Mouse (Mus musculus): ENCODE measurements around the gene Ugdh. TPM values are rescaled to one million over a fixed set of nuclear protein-coding genes. Genes with fewer than 3 reads are reported as not detected.
A peak's percentile ranks its signal among the peaks of the same experiment; 100 is the strongest.

The Ugdh gene
- polyA plus RNA-seq, 1 experiment from 2014 or later: 41.1 TPM

DNA sequence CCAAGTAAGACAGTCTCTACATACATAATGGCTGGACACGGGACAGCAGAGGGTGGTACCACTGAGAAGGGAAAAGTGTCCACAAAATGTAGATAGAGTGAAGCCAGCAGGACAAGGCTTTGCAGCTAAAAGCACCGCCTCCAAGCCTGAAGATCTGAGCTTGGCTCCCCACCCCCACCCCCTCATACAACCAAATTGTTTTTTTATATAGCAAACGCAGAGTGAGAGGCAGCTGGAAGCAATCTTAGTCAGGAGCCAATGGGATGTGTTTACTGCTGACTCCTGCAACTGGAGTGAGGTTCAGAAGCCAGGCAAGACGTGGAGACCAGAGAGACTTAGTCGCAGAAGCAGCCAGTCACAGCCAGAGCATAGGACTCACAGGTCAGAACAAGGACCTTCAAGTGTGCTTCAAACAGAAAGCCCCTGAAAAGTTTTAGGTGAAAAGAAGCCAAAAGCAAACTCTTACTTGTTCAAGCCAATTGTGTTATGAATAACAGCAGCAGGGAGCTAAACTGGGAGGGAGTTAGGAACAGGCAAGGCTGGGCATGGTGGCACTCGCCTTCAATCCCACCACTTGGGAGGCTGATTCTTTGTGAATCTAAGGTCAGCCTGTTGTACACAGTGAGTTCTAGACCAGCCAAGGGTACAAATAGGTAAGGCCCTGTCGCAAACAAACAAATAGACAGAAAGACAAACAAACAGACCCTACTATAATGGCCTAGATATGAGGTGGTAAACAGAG is 21.5 kb upstream of the Ugdh start:
- no peak overlapping the region for H3K9ac ChIP-seq
- H3K4me2 ChIP-seq: no peak overlapping the region
- no peaks in the 10 kb centered on the region for H3K36me3 ChIP-seq (replicated peaks)
- no peaks in the 10 kb centered on the region for H3K4me1 ChIP-seq
- no peaks in the 10 kb centered on the region for H3K27me3 ChIP-seq (replicated peaks)
- no peaks in the 10 kb centered on the region for H3K9me3 ChIP-seq
- H3K27ac ChIP-seq: no peak overlapping the region
- WGBS: 71% methylated on average over 7 of the region's 7 CpGs
- no peak overlapping the region for H3K4me3 ChIP-seq
- ATAC-seq (replicated peaks): no peak

DNA sequence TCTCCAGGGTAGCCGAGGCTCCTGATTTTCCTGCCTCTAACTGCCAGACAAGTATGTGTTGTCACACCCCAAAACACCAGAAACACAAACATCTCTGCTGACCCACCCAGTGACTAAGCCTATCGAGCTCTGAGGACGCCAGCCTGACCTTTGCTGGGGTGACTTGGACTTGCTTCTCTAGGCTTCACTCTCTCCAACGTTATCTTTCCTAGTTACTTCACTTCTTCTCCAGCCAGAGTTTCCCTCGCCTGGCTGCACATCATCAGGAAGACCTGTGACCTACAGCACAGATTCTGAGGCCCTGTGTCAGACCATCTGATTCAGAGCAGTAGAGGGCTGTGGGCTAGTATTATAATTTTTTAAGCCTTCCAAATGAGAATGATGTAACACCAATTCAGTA is 19.0 kb upstream of the Ugdh start:
- Histone ChIP-seq H3K4me1 (no peaks in the 10 kb centered on the region), H3K9ac (no peak overlapping the region), H3K9me3 (no peaks in the 10 kb centered on the region), H3K4me2 (no peak overlapping the region), H3K4me3 (no peak overlapping the region), H3K27ac (no peak overlapping the region), H3K36me3 (replicated peaks) (peaks cover 6% of the 10 kb centered on the region; the same call in 1 of the 2 replicates), H3K27me3 (replicated peaks) (no peaks in the 10 kb centered on the region)
- no peak for ATAC-seq (replicated peaks)
- 74% methylated on average over 5 of the region's 5 CpGs for WGBS

GRCm38 (mm10) chr5:65448941-65449340 is 13.2 kb upstream of the Ugdh start:
- Histone ChIP-seq H3K4me3 (no peak overlapping the region), H3K4me1 (no peaks in the 10 kb centered on the region), H3K27me3 (replicated peaks) (no peaks in the 10 kb centered on the region), H3K36me3 (replicated peaks) (peaks cover 17% of the 10 kb centered on the region; the same call in 1 of the 2 replicates), H3K9me3 (no peaks in the 10 kb centered on the region), H3K9ac (no peak overlapping the region), H3K4me2 (no peak overlapping the region), H3K27ac (no peak overlapping the region)
- 82% methylated on average over 4 of the region's 4 CpGs for WGBS
- no peak for ATAC-seq (replicated peaks)

GRCm38 (mm10) chr5:65447826-65448225 is 12.1 kb upstream of the Ugdh start:
- no peak overlapping the region for H3K4me3 ChIP-seq
- no peak overlapping the region for H3K9ac ChIP-seq
- H3K27me3 ChIP-seq (replicated peaks): no peaks in the 10 kb centered on the region
- H3K4me1 ChIP-seq: no peaks in the 10 kb centered on the region
- H3K9me3 ChIP-seq: no peaks in the 10 kb centered on the region
- H3K36me3 ChIP-seq (replicated peaks): peaks cover 17% of the 10 kb centered on the region; the same call in 1 of the 2 replicates
- no peak overlapping the region for H3K27ac ChIP-seq
- 85% methylated on average over 2 of the region's 2 CpGs for WGBS
- no peak overlapping the region for H3K4me2 ChIP-seq
- ATAC-seq (replicated peaks): no peak

DNA sequence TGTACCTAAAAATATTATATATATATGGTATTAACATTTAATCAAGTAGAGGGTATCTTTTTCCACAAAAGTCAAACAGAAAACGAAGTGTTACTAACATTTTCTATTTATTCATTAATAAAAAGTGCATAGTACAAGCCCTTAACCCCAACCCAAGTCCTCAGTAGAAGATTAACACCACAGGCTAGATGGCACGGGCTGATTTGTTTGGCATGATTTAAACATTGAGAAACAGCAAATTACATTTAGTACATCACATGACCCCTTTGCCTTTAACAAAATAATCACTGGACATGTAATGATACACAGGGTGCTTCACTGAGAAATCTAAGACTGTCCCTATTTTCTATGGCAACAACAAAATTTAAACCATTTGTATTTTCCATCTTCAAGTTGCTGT is 11.0 kb upstream of the Ugdh start:
- no peaks in the 10 kb centered on the region for H3K4me1 ChIP-seq
- no peak overlapping the region for H3K4me2 ChIP-seq
- WGBS: 82% methylated on average over 2 of the region's 2 CpGs
- no peak overlapping the region for H3K9ac ChIP-seq
- no peak overlapping the region for H3K4me3 ChIP-seq
- H3K36me3 ChIP-seq (replicated peaks): peaks cover 17% of the 10 kb centered on the region; the same call in 1 of the 2 replicates
- no peaks in the 10 kb centered on the region for H3K27me3 ChIP-seq (replicated peaks)
- ATAC-seq (replicated peaks): no peak
- no peaks in the 10 kb centered on the region for H3K9me3 ChIP-seq
- H3K27ac ChIP-seq: no peak overlapping the region

DNA sequence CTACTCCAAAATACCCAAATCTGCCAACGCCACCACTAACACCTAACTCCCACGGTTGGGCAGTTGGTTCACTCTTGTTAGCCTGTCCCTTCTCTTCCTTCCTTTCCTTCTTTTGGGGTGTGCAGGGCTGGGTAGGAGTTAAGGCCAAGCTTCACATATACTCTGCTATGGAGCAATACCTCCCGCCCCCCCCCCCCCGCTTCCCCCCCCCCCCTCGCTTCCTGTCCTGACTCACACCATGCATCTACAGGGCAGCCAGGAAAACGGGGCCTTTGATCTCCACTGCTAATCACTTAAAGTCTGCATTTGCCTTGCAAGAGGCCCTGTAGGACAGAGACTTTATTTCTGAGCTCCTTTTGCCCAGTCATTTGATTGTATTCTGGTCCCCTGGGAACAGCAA is 9.2 kb upstream of the Ugdh start:
- Histone ChIP-seq H3K9me3 (no peaks in the 10 kb centered on the region), H3K4me3 (no peak overlapping the region), H3K27me3 (replicated peaks) (no peaks in the 10 kb centered on the region), H3K9ac (no peak overlapping the region), H3K36me3 (replicated peaks) (peaks cover 10% of the 10 kb centered on the region; the same call in 1 of the 2 replicates), H3K4me1 (no peaks in the 10 kb centered on the region), H3K4me2 (no peak overlapping the region), H3K27ac (no peak overlapping the region)
- 69% methylated on average over 3 of the region's 6 CpGs for WGBS
- ATAC-seq (replicated peaks): no peak

DNA sequence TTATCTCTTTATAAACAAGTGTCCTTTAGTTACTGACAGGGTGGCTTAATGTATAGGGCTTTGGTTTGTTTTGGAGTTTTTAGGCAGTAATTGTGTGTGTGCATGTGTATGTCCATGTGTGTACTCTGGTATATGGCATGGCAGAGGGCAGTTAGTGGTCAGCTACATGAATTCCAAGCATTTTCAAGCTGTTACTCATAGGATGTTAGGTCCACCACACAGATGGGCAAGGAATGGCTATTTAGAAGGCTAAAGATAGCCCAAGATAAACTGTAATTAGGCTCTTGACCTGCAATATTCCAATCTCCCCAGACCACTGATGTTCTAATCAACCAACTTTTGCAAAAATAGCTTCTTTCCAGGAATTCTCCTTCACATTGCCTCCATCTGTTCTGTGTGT is 2.3 kb upstream of the Ugdh start:
- no peak for ATAC-seq (replicated peaks)
- no peaks in the 10 kb centered on the region for H3K36me3 ChIP-seq (replicated peaks)

GRCm38 (mm10) chr5:65435363-65435805 is 365 bp downstream of the Ugdh start:
- Histone ChIP-seq H3K4me2 (peak overlapping the region; percentile 83), H3K9ac (peak overlapping the region; percentile 93), H3K27me3 (replicated peaks) (no peaks in the 10 kb centered on the region), H3K4me3 (peak overlapping the region; percentile 97), H3K27ac (peak overlapping the region; percentile 84), H3K9me3 (no peaks in the 10 kb centered on the region), H3K36me3 (replicated peaks) (no peaks in the 10 kb centered on the region), H3K4me1 (peaks cover 16% of the 10 kb centered on the region)
- ATAC-seq (replicated peaks): peak; percentile 77
- WGBS: under 1% methylated on average over 46 of the region's 47 CpGs

More for the DNA sequence above, 2.3 kb upstream of the Ugdh start:
- no peak overlapping the region for H3K27ac ChIP-seq
- no peak overlapping the region for H3K9ac ChIP-seq
- H3K27me3 ChIP-seq (replicated peaks): no peaks in the 10 kb centered on the region
- H3K9me3 ChIP-seq: no peaks in the 10 kb centered on the region
- no peak overlapping the region for H3K4me3 ChIP-seq
- H3K4me2 ChIP-seq: no peak overlapping the region
- H3K4me1 ChIP-seq: peaks cover 16% of the 10 kb centered on the region

- 3% methylated on average over 15 of the region's 15 CpGs for WGBS
- peaks cover 16% of the 10 kb centered on the region for H3K4me1 ChIP-seq
- peak overlapping the region; percentile 84 for H3K27ac ChIP-seq
- peak overlapping the region; percentile 83 for H3K4me2 ChIP-seq
- H3K9ac ChIP-seq: peak overlapping the region; percentile 93
- no peaks in the 10 kb centered on the region for H3K36me3 ChIP-seq (replicated peaks)
- peak overlapping the region; percentile 97 for H3K4me3 ChIP-seq
- ATAC-seq (replicated peaks): peak; percentile 53
- no peaks in the 10 kb centered on the region for H3K27me3 ChIP-seq (replicated peaks)
- no peaks in the 10 kb centered on the region for H3K9me3 ChIP-seq
These were observed 1.0 kb downstream of the Ugdh start for GRCm38 (mm10) chr5:65434471-65435362.

DNA sequence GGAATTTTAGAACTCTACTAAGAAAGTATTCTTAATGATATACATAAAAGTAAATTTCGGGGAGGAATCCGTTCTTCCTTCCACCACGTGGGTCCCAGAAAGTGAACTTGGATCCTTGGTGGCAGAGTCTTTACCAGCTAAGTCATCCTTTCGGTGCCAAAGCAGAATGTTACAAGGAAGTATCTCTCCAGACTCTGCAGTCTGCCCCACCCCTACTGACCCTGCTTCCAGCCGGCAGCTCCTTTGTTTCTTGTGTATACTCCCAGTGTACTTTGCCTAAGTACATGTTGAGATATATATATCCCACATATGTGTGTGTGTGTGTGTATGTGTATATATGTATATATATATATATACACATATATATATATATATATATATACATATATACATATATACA is 6.3 kb downstream of the Ugdh start:
- 92% methylated on average over 5 of the region's 5 CpGs for WGBS
- H3K9me3 ChIP-seq: no peaks in the 10 kb centered on the region
- H3K9ac ChIP-seq: no peak overlapping the region
- ATAC-seq (replicated peaks): no peak
- no peak overlapping the region for H3K27ac ChIP-seq
- peaks cover 18% of the 10 kb centered on the region for H3K4me1 ChIP-seq
- H3K4me2 ChIP-seq: no peak overlapping the region
- peaks cover 4% of the 10 kb centered on the region; the same call in 1 of the 2 replicates for H3K36me3 ChIP-seq (replicated peaks)
- no peak overlapping the region for H3K4me3 ChIP-seq
- no peaks in the 10 kb centered on the region for H3K27me3 ChIP-seq (replicated peaks)

DNA sequence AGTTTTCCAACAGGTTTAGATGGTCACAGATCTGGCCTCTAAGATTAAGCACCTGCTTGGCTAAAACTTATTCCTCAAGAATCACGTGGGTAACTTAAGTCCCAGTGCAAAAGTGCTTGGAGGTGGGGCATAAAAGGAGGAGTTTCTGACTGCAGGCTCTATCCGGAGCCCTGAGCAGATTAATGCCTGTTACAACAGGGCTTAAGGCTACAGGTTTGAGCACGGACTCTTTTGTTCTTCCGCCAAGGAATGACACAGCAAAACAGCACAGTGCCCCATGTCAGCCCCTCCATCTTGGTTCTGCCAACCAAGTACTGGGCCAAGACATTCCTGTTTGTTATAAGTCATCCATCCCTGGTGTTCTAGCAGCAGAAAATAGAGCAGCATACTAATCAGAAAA is 7.4 kb downstream of the Ugdh start:
- H3K4me3 ChIP-seq: no peak overlapping the region
- 22% methylated on average over 4 of the region's 4 CpGs for WGBS
- ATAC-seq (replicated peaks): no peak

DNA sequence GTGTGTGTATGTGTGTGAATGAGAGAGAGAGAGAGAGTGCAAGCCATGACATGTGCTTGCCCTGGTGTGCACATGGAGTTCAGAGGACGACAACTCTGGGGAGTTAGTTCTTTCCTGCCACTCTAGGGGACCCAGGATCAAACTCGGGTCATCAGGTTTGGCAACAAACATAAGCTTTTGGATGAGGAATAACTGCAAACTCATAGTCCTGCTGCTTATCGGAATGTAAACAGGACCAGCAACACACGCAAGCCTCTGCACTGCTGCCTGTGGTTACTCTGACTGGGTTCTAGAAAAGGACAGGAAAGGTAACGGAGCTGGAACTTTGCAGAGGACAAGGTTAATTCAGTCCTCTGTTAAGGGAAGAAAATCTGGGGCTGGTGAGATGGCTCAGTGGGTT is 10.5 kb downstream of the Ugdh start:
- ATAC-seq (replicated peaks): no peak
- 92% methylated on average over 5 of the region's 5 CpGs for WGBS
- no peaks in the 10 kb centered on the region for H3K9me3 ChIP-seq
- no peak overlapping the region for H3K9ac ChIP-seq
- H3K36me3 ChIP-seq (replicated peaks): peaks cover 41% of the 10 kb centered on the region
- no peaks in the 10 kb centered on the region for H3K27me3 ChIP-seq (replicated peaks)
- 0 out of 2 replicates have a peak, but pooled peaks cover 4% of the 10 kb centered on the region for H3K4me1 ChIP-seq
- H3K4me3 ChIP-seq: no peak overlapping the region
- no peak overlapping the region for H3K27ac ChIP-seq
- no peak overlapping the region for H3K4me2 ChIP-seq

More for the DNA sequence above, 7.4 kb downstream of the Ugdh start:
- H3K27me3 ChIP-seq (replicated peaks): no peaks in the 10 kb centered on the region
- no peaks in the 10 kb centered on the region for H3K9me3 ChIP-seq
- H3K4me2 ChIP-seq: no peak overlapping the region
- H3K9ac ChIP-seq: no peak overlapping the region
- H3K36me3 ChIP-seq (replicated peaks): peaks cover 14% of the 10 kb centered on the region; the same call in 1 of the 2 replicates
- no peak overlapping the region for H3K27ac ChIP-seq
- H3K4me1 ChIP-seq: peaks cover 7% of the 10 kb centered on the region
